Mouse (Mus musculus) liver, embryonic 15.5 days (tissue): ENCODE results near the gene Vmn2r84. TPM values are rescaled to one million over a fixed set of nuclear protein-coding genes. Genes with fewer than 3 reads are reported as not detected.
"Not testable (repeated sequence)": the region's sequence is repeated elsewhere in the genome, so short reads cannot be mapped to it uniquely, and the experiment has no call there.

Experiments used
- ATAC-seq: fragments of 200-750 bp; cut with Nextera tagmentation; 2 replicates; pipeline ENCODE4 v1.8.0; 2017; ENCODE audit warnings: moderate number of reproducible peaks, mild to moderate bottlenecking, moderate library complexity; ENCODE audit not compliant: insufficient read depth
- H3K27ac ChIP-seq: fragments of 300-500 bp; sonication (generic); replicated peaks from 2 replicates; pipeline ENCODE4 v1.5.1; 2015; ENCODE audit warnings: mild to moderate bottlenecking, inconsistent platforms
- H3K27me3 ChIP-seq: fragments of 300-500 bp; sonication (generic); 2 replicates; pipeline ENCODE4 v1.6.1; 2015; ENCODE audit warnings: mild to moderate bottlenecking, inconsistent platforms
- H3K36me3 ChIP-seq: fragments of 300-500 bp; sonication (generic); replicated peaks from 2 replicates; pipeline ENCODE4 v1.6.1; 2015; ENCODE audit warnings: moderate library complexity, mild to moderate bottlenecking, inconsistent platforms
- H3K4me1 ChIP-seq: fragments of 300-500 bp; sonication (generic); replicated peaks from 2 replicates; pipeline ENCODE4 v1.6.1; 2015; ENCODE audit warnings: inconsistent platforms
- H3K4me2 ChIP-seq: fragments of 300-500 bp; sonication (generic); 2 replicates; pipeline ENCODE4 v1.6.1; 2015; ENCODE audit warnings: moderate library complexity, mild to moderate bottlenecking, inconsistent platforms
- H3K4me3 ChIP-seq: fragments of 300-500 bp; sonication (generic); replicated peaks from 2 replicates; pipeline ENCODE4 v1.5.1; 2015; ENCODE audit warnings: mild to moderate bottlenecking, inconsistent platforms
- H3K9ac ChIP-seq: fragments of 300-500 bp; sonication (generic); 2 replicates; pipeline ENCODE4 v1.6.1; 2015; ENCODE audit warnings: moderate library complexity, mild to moderate bottlenecking, inconsistent platforms
- H3K9me3 ChIP-seq: fragments of 300-500 bp; sonication (generic); replicated peaks from 2 replicates; pipeline ENCODE4 v1.6.1; 2016; ENCODE audit warnings: inconsistent platforms
- WGBS: fragments of 180-500 bp; shearing (Covaris S2); methylation state at CpG from one replicate; pipeline ENCODE4 v1.1.7; 2015; ENCODE audit warnings: mixed read lengths; ENCODE audit not compliant: insufficient replicate concordance; 5-methylcytosine and 5-hydroxymethylcytosine counted together
- polyA plus RNA-seq: library from polyadenylated mRNA; unstranded; fragments of >200 nt; fragmentation: Nextera tagmentation; extraction: Ambion mirVana; gene quantifications from 2 replicates; pipeline ENCODE4 v1.2.1, GENCODE M21; 2015

Vmn2r84 gene
- polyA plus RNA-seq, 1 experiment from 2014 or later: not detected

DNA sequence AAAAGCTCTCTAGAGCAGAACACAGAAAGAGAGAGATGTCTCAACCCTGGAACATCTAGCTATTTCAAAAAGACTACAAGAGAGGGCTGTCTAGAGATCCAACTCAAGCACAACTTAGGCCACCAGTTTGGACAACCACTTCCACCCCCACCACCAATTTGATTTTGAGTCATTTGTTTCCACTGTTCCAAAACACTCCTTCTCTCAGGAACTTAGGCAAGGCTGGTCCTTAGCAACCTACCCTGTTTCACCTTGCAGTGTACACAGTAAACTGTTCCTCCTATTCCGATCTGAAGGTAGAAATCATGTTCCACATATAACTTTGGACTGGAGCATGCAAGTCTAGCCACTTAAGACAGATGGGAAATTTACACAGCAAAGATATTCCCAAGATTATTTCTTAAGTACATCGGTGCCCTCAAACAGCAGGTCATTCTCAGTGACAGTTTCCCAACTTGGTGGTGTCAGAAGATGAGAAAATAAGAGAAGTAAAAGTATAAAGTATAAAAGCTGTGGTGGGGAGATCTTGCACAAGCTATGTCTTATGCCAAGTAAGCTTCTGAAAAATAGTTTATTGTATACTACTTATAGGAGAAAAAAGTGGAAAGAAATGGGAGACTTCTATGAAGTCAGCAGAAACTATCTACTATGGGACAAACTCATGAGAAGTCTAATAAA, 24.0 kb downstream of the Vmn2r84 start:
- Histone ChIP-seq H3K4me2 (no peak overlapping the region), H3K4me1 (0 out of 2 replicates have a peak, but pooled peaks cover 6% of the 10 kb centered on the region), H3K27me3 (no peaks in the 10 kb centered on the region), H3K36me3 (no peaks in the 10 kb centered on the region), H3K4me3 (no peak overlapping the region), H3K9me3 (no peaks in the 10 kb centered on the region), H3K27ac (no peak overlapping the region), H3K9ac (no peak overlapping the region)
- no peak for ATAC-seq
- WGBS: 66% methylated on average over 2 of the region's 2 CpGs

DNA sequence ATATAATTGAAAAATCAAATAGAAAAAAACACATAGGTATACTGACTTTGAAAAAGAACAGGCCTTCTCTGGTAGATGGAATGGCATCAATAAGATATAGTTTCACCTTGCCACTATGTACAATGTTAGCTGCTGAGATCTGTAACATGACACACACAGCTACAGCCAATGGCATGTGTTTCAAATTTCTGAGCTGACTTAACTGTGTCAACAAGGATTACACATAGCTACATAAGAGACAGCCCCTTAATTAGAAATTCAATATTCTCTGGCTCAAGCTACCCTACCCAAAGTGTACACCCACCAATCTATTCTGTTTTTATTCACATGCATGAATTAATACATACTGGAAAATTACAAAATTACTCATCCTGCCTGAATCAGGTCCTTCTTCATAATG, 25.7 kb downstream of the Vmn2r84 start:
- no peak overlapping the region for H3K4me2 ChIP-seq
- H3K4me3 ChIP-seq: no peak overlapping the region
- no peaks in the 10 kb centered on the region for H3K27me3 ChIP-seq
- ATAC-seq: no peak
- no peaks in the 10 kb centered on the region for H3K9me3 ChIP-seq
- no peak overlapping the region for H3K27ac ChIP-seq
- no peak overlapping the region for H3K9ac ChIP-seq
- H3K4me1 ChIP-seq: 0 out of 2 replicates have a peak, but pooled peaks cover 6% of the 10 kb centered on the region
- no peaks in the 10 kb centered on the region for H3K36me3 ChIP-seq

DNA sequence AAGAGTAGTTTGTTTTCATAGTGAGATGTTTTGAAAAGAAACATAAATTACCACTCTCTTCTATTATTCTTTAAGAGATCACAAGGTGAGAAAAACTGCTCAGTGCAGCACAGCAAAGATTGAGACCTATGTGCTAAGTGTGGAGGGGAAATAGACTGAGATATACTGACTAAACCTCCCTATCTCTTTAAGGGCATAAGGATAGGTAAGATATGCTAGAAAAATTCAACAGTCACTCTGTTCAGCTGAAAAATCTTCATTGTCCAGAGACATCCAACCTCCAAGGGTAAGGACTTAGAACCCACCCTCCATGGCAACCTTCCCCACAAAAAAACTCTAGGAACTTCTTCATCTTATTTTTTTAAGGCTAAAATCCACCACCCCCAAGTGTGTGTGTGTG, 29.4 kb downstream of the Vmn2r84 start:
- H3K27me3 ChIP-seq: no peaks in the 10 kb centered on the region
- H3K4me2 ChIP-seq: no peak overlapping the region
- H3K36me3 ChIP-seq: no peaks in the 10 kb centered on the region
- H3K9ac ChIP-seq: no peak overlapping the region
- H3K9me3 ChIP-seq: no peaks in the 10 kb centered on the region
- no peak for ATAC-seq
- no peak overlapping the region for H3K27ac ChIP-seq
- no peaks in the 10 kb centered on the region for H3K4me1 ChIP-seq
- no peak overlapping the region for H3K4me3 ChIP-seq

DNA sequence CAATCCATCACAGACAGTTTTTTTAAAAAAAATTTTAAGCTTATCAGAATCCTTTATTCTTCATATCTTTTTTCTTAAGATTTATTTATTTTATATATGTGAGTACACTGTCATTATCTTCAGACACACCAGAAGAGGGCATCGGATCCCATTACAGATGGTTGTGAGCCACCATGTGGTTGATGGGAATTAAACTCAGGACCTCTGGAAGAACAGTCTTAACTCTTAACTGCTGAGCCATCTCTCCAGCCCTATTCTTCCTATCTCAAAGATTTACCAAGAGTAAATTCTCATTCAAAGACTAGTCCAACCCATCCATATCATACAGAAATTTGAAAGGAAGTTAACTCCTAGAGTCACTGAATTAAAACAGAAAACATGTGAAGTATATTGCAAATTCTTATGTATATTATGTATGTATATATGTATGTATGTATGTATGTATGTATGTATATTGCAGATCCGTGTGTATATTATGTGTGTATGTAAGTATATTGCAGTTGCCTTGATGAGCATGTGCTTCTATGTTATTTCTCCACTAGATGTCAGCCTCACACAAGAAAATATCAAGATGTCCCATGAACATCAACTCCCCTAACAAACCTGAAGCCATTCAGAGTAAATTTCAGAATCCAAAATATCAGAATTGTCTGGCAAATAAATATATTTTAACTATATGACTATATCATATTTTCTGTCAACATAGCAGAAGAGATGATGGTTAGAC, 30.5 kb downstream of the Vmn2r84 start:
- no peak for ATAC-seq
- Histone ChIP-seq H3K36me3 (no peaks in the 10 kb centered on the region), H3K4me3 (no peak overlapping the region), H3K9ac (no peak overlapping the region), H3K4me2 (no peak overlapping the region), H3K4me1 (no peaks in the 10 kb centered on the region), H3K27ac (no peak overlapping the region), H3K27me3 (no peaks in the 10 kb centered on the region), H3K9me3 (no peaks in the 10 kb centered on the region)
- WGBS: 44% methylated on average over 2 of the region's 2 CpGs

DNA sequence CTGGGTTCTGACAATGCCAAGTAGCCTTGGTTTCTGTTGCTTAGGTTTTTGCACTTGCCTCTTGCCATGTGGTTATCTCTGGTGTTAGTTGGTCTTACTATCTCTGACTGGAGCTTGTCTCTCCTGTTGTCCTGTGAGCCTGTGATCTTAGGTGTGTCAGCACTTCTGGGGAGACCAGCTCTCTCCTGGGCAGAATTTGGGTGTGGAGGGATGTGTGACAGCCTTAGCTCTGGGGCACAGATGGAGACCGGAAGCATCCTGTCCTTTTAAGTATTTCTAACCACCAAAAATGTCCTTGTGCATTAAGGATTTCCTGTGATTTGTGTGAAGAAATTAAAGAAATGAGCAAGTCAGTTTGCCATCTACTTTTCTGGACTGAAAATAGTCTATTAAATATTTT, 50.1 kb downstream of the Vmn2r84 start:
- H3K9ac ChIP-seq: no peak overlapping the region
- H3K4me1 ChIP-seq: no peaks in the 10 kb centered on the region
- no peak overlapping the region for H3K4me3 ChIP-seq
- H3K4me2 ChIP-seq: no peak overlapping the region
- no peaks in the 10 kb centered on the region for H3K9me3 ChIP-seq
- H3K27ac ChIP-seq: no peak overlapping the region
- no peaks in the 10 kb centered on the region for H3K36me3 ChIP-seq
- H3K27me3 ChIP-seq: no peaks in the 10 kb centered on the region
- WGBS: 53% methylated on average over 1 of the region's 1 CpGs
- no peak; the same call in 1 of the 2 replicates for ATAC-seq

DNA sequence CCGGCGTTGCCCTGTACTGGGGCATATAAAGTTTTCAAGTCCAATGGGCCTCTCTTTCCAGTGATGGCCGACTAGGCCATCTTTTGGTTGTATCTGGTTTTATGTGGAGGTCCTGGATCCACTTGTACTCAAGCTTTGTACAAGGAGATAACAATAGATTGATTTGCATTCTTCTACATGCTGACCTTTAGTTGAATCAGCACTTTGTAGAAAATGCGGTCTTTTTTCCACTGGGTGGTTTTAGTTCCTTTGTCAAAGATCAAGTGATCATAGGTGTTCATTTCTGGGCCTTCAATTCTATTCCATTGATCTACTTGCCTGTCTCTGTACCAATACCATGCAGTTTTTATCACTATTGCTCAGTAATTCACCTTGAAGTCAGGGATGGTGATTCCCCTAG, 54.1 kb downstream of the Vmn2r84 start:
- not testable (repeated sequence) for H3K4me3 ChIP-seq, H3K27ac ChIP-seq, ATAC-seq, H3K4me1 ChIP-seq, H3K9ac ChIP-seq, H3K27me3 ChIP-seq, H3K9me3 ChIP-seq, H3K4me2 ChIP-seq, H3K36me3 ChIP-seq
- WGBS: 75% methylated on average over 4 of the region's 4 CpGs

DNA sequence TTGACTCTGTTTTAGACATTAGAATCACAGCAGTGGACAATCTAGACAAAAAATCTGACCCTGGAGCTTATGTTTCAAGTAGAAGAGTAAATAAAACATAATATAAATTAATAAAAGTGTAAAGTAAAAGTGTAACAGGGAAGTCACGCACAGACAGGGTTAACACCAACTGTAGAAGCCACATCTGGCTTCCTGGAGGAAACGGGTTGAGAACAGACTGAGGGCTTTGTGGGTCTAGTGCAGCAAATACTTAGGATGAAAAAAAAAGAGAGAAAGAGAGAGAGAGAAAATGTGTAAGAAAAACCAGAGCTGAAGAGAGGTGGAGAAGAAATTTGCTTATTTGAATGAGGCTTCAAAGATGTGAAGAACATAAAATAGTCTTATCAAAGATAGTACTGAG, 56.6 kb downstream of the Vmn2r84 start:
- Histone ChIP-seq H3K36me3 (no peaks in the 10 kb centered on the region), H3K27ac (no peak overlapping the region), H3K9ac (no peak overlapping the region), H3K4me1 (no peaks in the 10 kb centered on the region), H3K4me2 (no peak overlapping the region), H3K27me3 (no peaks in the 10 kb centered on the region), H3K9me3 (no peaks in the 10 kb centered on the region), H3K4me3 (no peak overlapping the region)
- 15% methylated on average over 2 of the region's 2 CpGs for WGBS
- ATAC-seq: no peak

DNA sequence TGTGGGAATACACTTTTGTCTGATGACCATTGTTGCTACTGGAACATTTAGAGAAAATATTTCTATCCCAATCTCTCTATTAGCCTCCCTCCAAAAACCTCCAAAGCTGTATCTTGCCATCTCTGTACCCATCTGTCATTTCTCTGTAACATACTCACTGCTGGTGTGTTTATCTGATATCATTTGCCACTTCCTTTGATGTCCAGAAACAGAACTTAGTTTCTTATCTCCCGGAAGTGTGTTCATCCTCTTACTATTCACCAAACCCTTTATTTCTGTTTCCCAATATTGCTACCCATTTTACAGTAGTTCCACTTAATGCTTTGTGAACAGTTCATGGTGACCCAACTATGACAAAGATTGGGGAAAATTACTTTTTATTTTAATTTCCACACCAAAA, 57.7 kb downstream of the Vmn2r84 start:
- no peak for ATAC-seq
- Histone ChIP-seq H3K4me2 (no peak overlapping the region), H3K4me1 (no peaks in the 10 kb centered on the region)

DNA sequence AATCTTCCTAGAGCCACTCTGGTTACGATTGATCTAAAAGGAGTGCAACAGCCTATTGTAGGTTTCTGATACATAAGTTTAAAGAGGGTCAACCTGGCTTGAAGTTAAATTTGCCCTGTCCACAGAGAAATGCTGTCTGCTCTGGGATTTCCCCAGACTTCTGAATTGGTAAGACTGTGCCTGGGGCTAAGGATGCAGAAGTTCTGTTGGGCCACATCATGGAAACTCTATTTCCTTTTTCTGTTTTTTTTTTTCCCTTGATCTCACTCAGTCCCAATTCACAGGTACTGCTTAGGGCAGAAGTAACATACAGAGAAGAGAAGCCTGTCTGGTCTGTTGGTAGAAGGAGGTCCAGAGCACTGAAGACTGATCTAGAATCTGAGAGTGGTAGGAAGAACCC, 63.4 kb downstream of the Vmn2r84 start:
- no peak for ATAC-seq
- no peak overlapping the region for H3K9ac ChIP-seq
- 71% methylated on average over 1 of the region's 1 CpGs for WGBS
- H3K27me3 ChIP-seq: no peaks in the 10 kb centered on the region
- H3K9me3 ChIP-seq: no peaks in the 10 kb centered on the region
- no peak overlapping the region for H3K27ac ChIP-seq
- no peaks in the 10 kb centered on the region for H3K36me3 ChIP-seq
- H3K4me3 ChIP-seq: no peak overlapping the region
- no peak overlapping the region for H3K4me2 ChIP-seq
- no peaks in the 10 kb centered on the region for H3K4me1 ChIP-seq

More for the DNA sequence above, 57.7 kb downstream of the Vmn2r84 start:
- Histone ChIP-seq H3K9ac (no peak overlapping the region), H3K27me3 (no peaks in the 10 kb centered on the region), H3K4me3 (no peak overlapping the region), H3K27ac (no peak overlapping the region), H3K9me3 (no peaks in the 10 kb centered on the region), H3K36me3 (no peaks in the 10 kb centered on the region)
- 6% methylated on average over 1 of the region's 1 CpGs for WGBS

Other genes with a start within 250 kb of the Vmn2r84 start
- gene Olfr825, start 227.6 kb downstream of the Vmn2r84 start, polyA plus RNA-seq: not detected in 2 replicates
- not detected in 2 replicates for gene Olfr826, start 210.1 kb downstream of the Vmn2r84 start, polyA plus RNA-seq
- gene Olfr827, start 179.9 kb downstream of the Vmn2r84 start, polyA plus RNA-seq: not detected in 2 replicates
- gene Neurod4, start 114.1 kb downstream of the Vmn2r84 start, polyA plus RNA-seq: not detected in 2 replicates
- gene Tespa1, start 71.5 kb downstream of the Vmn2r84 start, polyA plus RNA-seq: 0.78 and 1.4 TPM in 2 replicates
- gene Vmn2r85, start 35.4 kb upstream of the Vmn2r84 start, polyA plus RNA-seq: not detected in 2 replicates
- gene Vmn2r86, start 61.7 kb upstream of the Vmn2r84 start, polyA plus RNA-seq: not detected in 2 replicates
- gene Vmn2r87, start 103.1 kb upstream of the Vmn2r84 start, polyA plus RNA-seq: not detected in 2 replicates